Mouse (Mus musculus) testis, adult 2 months (tissue): ENCODE measurements around the gene Fam71e1.

ENCODE experiments used
- CTCF ChIP-seq: fragments of 200-500 bp; IDR thresholded peaks from 2 replicates; pipeline ENCODE4 v1.5.1; 2012; ENCODE audit warnings: low read depth, mild to moderate bottlenecking, inconsistent platforms, low read length, moderate library complexity; ENCODE audit not compliant: control insufficient read depth, insufficient read depth, insufficient replicate concordance
- POLR2A ChIP-seq: fragments of 200-500 bp; IDR thresholded peaks from 2 replicates; pipeline ENCODE4 v1.6.1; 2012; ENCODE audit warnings: low read depth, mild to moderate bottlenecking, inconsistent platforms, low read length, moderate library complexity; ENCODE audit not compliant: control insufficient read depth

DNA sequence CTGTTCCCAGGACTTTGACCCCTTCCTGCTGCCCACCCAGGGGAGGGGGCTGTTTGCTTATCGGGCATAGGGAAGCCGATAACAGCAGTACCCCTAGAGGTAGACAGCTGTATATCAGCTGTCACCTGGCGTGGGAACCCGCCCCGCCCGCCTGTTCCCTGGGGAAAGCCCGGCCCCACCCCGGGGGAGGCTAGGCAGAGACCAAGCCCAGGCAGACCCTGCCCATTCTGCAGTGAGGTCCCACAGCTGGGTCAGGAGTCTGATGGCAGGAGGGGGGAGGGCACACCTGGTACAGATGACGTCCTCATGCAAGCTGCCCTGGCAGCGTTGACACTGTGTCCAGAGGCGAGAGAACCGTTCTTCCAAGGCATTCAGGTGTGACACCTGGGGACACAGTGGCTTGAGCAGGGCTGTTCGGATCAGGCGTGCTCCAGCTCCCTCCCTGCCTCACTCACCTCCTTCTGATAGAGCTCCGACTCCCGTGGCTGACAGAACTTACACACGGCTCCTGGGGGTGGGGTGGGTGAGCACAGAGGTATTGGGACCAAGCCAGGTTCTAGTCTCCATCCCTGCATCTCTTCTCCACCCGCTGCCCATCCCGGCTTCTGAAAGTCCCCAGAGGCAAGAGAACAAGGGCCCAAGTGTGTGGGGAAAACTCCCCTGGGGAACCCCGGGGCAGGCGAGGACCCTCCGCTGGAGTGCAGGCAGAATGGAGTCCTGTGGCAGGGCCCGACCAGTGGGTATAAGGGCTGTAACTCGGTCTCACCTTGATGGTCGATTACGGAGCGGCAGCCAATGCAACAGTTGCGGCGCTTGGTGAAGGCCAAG lies 36.8 kb downstream of the Fam71e1 start:
- TF ChIP-seq CTCF = no peak
- no peak for TF ChIP-seq POLR2A
